Mouse (Mus musculus) adrenal gland, adult 18-20 months (tissue): ENCODE measurements around the gene Arl15. TPM values are rescaled to one million over a fixed set of nuclear protein-coding genes. Genes with fewer than 3 reads are reported as not detected.

Experiments
- DNase-seq, 2 experiments: peaks; one replicate each; pipeline ENCODE4 v3.0.0; 2021 to 2022; ENCODE audit warnings: low spot score in 2 of 2
- total RNA-seq, 2 experiments: library from RNA; stranded (reverse); gene quantifications; 1 replicate in 1 of 2; 2 replicates in 1 of 2; pipeline ENCODE4 v1.2.3; 2021

Arl15 gene
- total RNA-seq, 2 experiments from 2014 or later = 27.3 to 30.0 TPM

DNA sequence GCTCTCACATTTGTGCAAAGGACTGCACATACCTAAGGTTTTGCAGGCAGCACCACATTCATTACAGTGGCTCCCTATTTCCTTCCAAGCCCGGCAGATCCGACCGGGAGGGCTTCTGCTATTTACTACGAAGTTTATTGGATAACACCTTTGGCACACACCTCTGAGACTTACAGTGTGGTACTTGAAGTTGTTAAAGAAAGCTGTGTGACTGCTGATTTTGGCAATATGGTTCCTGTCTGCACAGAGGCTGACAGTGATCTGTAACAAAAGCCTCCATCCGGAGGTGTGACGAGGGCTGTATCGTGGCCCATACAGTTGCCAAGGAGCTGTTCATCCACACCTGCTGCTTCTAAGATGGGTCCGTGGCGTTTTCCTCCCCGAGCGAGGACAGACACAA, 335.7 kb downstream of the Arl15 start:
- DNase-seq = no peak

DNA sequence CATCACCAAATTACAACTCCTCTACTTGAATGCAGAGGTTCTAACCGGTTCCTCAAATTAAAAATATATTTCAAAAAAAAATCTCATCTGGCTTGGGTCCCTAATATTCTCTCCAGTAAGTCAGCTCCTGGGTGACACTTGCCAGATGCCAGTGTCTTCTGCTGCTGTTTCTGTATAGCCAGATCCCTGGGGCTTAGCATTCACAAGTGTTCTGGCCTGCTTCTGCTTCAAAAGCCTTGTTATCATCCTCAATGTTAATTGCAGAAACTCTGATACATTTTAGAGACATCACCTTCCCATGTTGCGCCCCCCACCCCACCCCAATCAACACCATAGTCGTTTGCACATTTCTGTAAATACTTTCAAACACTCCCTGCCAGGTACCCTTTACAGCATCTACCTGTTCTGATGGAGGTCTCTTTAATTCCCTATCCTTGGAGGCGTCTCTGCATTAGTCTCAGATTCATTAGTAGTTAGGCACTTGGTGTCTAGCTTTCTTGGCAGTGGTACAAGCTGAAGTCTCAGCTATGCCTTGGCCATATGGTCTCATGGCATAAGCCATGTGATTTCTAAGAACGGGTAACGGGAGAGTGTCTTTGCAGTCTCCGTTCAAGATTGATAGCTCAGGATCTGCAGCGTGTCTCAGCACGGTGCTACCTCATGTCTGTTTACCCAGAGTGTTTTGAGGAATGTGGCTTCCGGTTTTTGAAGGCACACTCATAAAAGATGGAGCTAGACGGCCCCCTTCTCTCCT, 336.4 kb downstream of the Arl15 start:
- DNase-seq = no peak

DNA sequence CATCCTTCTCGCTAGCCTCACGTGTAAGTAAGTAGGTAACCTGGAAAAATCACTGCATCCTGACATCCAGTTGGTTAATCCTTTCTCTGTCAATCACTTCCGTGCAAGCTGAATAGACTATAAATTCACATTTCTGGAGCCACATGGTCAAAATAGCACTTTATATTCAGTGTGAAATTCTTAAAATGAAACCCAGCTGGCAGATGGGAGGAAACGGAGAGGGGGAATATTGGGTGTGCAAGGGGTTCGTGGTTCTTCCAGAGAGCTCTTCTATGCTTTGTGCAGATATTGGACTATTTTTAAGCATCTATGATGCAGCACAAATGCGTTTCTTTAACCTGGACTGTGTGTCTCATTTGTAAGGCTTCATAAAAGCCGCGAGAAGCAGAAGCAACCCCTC, 344.6 kb downstream of the Arl15 start:
- DNase-seq = no peak

DNA sequence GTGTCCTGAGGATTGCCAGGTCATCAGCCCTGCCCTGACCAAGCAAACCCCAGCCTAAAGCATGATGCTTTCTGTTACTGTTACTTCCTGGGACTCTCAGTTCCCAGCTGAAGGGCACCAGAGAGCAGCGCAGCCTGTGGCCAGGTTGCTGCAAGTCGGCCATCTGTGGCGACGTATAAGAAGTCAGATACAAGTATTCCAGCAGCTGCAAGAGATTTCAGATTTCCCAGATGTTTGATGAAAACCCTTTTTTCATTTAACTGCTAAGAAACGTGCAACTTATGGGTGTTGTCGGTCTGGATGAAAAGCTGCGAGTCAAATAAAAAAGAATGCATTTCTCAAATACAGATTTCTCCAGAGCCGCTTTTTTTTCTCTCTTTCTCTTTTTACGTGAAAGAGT, 345.3 kb downstream of the Arl15 start:
- DNase-seq = no peak

DNA sequence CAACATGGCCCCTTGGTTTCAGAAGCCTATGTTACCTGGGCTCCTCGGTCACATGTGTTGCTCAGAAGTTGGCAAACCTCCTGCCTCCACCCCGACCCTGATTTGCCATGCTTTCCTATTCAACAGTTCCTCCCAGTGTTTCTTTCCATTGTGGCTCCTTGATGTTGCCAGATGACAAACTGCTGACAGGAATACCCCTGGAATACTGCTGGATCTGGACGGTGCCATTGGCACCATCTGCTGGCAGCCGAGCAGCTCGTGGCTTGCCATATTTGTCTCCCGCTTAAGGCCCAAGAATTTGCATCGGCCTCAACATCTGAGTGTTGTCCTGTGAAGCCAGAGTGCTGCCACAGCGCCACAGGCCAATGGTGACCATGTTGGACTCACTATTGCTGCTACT, 348.5 kb downstream of the Arl15 start:
- no peak for DNase-seq

DNA sequence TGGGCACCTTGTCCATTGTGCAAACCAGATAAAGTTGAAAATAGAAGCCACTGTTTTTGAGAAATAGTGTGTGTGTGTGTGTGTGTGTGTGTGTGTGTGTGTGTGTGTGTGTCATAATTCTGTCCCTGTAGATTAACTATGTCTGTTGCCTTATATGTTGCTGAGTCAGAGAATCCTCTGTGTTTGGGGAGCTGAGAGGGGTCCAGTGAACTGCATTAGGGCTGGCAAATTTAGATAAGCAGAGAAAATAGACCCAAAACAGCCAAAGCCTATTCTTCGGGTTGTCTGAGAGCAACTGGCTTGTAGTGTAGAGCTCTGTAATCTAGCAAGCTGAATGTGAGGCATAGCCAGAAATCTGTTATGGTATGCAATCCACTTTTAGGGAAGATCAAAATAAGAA, 348.9 kb downstream of the Arl15 start:
- DNase-seq = no peak

DNA sequence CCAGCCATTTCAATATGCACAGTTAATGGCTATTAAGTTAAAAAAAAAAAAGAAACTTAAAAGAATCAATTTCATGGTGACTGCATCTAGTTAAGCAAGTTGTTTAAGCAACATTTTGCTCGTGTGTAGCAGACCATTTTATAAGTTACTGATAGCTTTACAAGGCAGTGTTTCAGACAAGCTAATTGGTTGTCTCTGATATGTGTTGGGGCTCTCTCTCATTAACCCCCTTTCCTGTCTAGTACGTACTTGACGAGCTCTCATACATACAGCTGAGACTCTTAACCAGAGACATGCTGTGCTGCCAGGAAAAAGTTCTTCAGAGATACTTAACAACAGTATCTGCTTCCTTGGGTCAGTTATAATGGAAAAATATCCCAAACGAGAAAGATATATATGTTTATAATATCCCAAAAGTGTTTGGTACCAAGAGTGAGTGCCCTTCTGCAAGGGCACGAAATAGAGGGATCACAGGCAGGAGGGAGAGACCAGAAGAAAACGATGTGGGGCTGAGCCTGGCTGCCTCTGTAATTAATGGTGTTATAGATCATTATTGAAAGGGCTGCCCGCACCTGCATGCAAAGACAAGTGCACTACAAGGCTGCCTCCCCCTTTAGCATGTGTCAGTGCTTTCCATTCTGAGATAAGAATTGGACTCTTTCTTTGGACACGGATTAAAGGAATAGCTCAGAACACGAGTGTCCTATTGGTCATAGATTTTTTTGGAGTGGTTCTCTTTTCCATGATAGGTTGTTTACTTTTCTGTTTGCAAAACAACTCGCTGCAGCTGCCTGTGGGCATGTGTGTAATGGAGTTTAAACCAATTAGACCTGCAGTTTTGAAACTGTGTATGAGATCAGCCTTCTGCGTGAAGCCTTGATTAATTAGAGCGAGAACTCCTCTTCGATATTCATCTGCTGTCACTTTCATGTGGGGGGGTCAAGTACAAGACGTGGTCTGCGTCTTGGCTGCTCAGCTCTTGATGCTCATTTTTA, 350.0 kb downstream of the Arl15 start:
- no peak for DNase-seq

DNA sequence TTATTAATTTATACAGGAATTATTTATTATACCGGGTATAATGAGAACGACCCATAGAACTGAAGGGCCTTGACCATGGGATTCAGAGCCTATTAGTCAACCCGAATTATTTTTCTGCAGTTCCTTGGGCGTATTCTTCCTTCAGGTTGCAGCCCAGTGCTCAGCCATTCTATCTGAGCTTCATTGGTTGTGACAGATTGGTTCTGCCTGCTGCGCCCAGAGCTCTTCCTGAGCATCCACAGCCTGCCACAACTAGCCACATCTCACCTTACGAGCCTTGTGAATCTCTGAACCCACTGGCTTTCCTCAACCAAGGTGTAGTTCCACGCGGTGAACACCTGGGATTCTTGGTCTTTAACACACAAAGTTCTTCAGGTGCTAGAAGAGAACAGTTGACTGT, 350.9 kb downstream of the Arl15 start:
- no peak for DNase-seq

DNA sequence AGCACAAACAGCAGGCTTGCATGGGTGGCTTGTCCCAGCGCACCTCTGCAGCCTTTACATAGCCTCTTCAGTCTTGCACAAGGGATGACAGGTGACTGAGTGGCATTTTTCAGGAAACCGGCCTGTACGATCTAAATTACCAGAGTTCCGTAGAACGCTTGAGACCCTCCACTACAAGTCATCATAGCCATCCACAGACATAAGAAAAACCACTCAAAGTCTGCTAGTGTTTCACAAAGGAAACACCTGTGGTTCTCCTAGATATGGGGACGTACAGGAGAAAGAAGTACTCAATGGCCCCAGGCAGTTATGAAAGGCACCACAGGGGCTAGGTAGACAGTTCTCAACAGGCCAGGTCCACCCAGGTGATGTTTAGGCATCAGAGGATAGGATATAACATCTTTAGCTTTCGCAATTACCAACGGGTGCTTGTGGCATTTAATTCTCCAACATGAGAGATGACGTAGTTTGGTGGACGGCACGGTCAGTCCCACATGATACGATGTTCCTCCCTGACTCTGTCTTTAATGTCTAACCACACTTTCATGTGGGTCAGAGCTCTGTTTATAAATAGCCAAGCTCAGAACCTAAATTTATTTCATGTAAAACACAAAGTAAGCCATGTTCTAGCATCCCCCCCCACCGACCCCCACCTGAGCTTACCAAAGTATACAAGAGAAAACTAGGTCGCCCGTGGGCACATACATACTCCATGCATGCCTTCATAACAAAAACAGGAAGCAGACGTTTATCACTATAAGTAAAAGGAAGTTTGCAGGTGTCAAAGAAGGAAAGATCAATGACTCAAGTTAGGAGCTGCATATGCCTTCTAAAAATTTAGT, 356.8 kb downstream of the Arl15 start:
- no peak for DNase-seq

DNA sequence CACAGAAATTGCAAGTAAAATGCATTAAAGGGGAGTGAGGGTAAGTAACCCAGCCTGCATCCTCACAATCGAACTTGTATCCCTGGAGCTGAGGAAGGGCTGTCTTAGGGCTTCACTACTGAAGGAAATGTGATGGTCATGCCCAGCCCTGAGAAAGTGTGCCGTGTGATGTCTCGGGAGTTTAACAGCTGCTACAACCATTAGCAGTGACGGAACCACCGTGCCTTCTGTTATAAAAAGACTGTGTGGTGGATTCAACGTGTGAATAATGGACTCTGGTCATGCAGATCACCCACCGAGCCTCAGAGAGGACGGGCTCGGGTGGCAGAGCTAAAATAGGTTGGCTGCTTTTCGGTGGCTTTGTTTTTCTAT, 357.4 kb downstream of the Arl15 start:
- no peak for DNase-seq

DNA sequence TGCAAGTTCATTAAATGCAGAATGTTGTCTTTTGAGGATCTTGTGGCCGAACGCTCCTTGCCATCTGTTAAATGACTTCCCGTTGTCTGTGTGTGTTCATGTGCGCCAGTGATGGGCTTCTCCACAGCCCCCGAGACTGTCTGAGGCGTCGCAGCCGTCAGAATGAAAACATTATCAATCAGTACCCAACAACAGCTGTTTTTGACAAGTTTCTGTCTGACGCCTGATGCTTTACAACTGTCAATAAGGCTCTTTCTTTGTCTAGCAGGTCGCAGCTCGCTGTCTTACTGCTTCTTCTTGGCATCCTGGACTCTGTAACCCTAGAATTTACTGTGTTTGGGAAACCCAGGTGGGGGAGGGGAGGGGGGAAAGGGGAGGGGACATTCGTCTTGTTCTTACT, 362.4 kb downstream of the Arl15 start:
- no peak for DNase-seq

DNA sequence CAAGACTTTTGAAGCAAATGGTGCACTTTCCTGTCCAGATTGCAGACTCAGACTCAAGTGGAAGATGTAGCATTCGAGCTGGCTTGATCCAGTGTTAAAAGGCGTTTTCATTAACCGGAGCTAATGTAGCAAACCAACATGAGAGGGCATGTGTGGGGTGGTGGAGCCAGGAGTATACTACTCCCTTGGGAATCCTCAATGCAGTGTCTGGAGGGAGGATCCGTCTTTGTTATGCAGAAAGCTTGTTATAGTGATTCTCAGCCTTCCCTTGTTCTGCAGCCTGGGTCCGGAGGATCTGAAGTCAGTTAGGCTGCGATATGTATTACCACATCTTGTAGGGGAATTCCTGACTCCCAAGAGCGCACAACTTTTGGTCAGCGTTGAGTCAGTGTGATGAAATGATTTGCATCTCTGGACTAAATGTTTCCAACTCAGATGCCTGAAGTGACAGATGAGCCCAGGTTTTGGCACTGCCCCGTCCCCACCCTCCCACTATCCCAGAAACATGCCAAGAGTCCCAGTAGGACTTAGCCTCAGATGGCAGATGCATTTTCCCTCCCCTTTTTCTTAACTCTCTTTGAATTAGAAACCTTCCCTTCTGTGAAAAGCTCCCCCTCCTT, 363.9 kb downstream of the Arl15 start:
- no peak for DNase-seq

DNA sequence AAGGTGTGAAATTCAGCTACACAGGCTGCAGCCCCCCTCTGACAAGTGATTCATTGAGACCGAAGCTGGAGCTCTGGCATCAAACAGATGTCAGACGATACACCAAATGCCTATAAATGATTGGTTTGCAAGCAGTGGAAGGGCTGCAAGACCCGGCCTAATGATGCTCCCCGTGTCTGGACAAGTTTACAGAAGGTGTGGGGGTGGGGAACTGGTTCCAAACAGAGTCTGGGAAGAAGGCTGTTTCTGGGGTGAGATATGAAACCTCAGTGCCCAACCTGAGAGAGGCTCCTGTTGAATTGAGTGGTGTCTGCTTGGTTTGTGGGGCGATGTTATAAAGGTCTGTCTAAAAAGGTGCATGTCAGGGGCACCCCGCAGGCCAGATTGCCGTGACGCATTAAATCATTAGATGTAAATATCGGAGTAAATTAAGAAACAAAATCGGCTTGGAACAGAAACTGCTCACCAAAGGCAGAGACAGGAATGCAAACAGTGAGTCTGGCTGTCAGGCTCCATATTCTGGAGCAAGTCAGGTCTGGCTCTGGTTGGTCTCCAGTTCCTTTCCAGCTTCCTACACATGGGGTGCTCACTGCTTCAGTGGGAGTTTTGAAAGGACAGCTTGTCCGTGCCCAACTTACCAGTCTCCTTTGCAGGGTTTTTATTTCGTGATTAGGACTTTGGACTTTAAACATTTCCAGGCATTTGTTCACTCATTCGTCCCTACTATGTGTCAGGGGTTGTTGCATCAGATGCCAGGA, 365.5 kb downstream of the Arl15 start:
- no peak for DNase-seq

DNA sequence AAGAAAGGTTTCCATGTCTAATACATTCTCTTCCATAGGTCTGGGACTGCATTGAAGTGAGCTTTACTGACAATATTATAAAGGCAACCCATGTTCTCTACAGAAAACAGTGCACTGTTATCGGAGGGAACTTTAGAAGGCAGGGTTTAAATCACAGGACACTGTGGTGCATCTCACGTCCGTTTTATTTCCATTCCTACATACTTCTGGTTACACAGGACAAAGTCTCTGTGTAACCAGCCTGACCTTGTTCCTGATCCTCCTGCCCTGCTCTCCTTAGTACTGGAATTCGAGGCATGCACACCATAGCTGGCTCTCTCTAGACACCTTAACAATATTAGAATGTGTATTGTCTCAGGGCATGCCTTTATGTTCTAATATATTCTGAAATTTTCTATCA, 368.4 kb downstream of the Arl15 start:
- no peak for DNase-seq

DNA sequence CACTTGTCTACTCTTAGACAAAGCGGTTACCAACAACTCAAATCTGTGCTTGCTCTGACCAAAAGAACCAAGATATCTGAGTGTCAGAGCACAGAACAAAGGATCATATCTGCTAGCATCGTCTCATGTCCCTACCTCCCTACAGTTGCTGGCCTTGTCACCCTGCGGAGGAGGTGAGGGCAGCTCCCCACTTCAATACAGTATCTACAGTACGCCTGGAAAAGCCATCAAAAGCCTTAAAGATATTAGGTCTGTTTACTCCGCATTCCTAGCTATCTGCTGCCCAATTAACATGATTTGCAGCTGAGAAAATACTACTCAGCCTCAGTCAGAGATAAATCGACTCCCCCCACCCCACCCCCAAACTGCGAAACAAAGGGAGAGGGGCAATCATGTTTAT, 371.3 kb downstream of the Arl15 start:
- no peak for DNase-seq

DNA sequence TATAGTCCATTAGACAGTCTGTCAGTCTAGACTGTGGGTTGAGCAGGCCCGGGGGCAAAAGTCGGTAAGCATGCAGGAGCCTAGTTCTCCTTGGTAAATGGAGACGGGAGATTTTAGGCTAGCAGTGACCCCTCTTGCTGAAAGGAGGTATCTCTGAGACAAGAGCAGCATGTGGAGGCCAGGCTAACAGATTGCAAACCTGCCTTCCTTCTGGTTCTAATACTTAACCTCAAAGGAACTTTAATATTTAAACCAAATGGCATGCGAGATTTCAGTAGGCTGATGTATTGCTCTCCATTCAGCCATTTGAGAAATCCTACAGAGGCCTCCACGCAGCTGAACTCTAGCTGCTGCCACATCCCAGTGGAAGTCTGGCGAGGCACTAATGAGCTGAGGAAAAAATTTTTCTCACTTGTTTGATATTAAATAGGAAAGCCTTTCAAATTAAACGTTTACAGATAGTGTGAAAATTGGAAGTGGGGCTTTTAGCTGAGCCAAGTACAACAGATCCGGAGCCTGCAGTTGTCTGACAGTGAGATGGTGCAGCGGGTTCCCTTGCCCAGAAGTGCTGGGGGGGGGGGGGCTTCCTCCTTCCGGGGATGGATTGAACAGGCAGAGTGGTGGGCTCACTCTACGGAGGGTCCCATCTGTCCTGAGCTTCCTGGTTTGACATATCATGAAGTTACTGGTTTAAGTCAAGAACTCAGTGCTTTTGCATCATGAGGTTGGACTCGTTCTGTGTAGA, 372.3 kb downstream of the Arl15 start:
- DNase-seq = no peak

DNA sequence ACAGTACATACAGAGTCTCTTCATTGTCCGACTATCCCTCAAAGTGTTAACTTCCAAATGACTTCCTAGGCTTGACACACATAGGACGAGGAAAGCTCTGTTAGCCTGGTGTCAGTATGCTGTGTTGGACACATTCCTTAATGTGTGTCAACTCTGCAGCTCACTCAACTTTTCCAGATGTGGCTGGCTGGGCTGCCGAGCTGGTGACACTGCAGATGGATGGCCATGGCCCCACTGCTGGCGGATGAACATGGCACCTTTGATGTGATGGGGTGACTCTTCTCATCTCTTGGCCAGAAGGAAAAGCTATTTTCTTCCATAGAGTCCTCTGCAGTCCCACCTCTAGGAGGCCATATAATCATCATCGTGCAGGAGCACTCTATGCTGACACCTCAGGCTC, 375.8 kb downstream of the Arl15 start:
- no peak for DNase-seq

DNA sequence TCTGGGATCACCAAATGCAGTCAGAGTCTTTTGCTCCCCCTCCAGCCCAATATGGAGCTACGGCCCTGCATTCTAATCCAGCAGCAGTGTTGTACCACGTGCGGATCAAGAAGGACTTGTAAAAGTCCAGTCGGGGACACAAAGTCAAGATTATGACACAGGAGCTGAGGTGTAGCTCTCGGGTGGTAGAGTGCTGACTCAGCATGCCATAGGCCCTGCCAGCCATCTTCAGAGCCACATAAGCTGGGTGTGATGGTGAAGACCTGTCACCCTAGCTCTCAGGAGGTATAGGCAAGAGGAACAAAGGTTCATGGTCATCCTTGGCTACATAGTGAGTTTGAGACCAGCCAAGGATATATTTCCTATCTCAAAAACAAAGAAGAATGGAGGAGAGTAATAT, 377.2 kb downstream of the Arl15 start:
- no peak for DNase-seq

DNA sequence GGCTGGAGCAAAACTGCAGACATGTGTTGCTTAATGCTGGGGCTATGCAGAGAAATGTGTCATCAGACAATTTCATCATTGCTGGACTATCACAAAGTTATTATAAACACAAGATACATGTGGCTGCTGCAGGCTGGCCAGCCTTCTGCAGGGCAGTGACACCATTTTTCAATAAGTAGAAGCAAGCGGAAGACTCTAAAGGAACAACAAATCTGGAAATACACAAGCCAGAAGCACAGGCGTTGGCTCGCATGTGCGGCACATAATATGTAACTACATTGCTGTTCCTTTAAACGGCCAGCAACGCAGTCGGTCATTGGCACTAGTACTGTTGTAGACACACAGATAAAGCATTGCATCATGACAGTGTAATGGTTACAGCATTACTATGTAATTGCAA, 393.8 kb downstream of the Arl15 start:
- DNase-seq = no peak

DNA sequence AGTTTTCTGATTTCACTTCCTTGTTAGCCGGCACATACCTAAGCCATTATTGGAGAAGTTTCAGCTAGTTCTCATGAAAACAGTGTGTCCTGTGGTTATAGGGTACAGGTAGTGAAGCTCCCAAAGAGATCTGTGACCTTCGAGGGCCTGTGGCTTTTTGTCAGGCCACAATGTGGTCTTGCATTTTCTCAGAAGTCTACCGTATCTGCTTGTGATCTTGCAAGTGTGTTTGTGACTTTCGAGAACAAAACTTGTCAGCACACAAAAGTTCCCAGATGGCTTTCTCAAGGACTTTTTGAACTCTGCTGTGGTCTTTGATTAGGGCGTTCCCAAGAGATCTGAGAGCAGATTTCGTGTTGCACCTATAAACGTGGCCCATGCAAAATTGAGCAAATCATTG, 394.5 kb downstream of the Arl15 start:
- DNase-seq = no peak
